27 mouse cellular contexts compared by ENCODE assay signal in genomic region chr6:96435545-96435944, GRCm38 (mm10).
"Had no signal": no experiment of that assay in that cellular context is flagged by ENCODE, and none has a peak within 500 bp of the region (broad histone marks: within the 10 kb centered on the region; RNA-seq: fewer than 3 reads in every experiment).

No protein-coding gene starts in this region.

- DNase-seq: forebrain, postnatal 0 days; gastrocnemius, adult 2 months; gastrocnemius, postnatal 10 days; gastrocnemius, postnatal 25 days; heart, adult 2 months; heart, postnatal 10 days; heart, postnatal 4 days; kidney, adult 18-20 months; kidney, adult 8-10 months; kidney, postnatal 10 days; kidney, postnatal 25 days; layer of hippocampus, adult 9-11 months; layer of hippocampus, postnatal 36 days; left cerebral cortex, postnatal 4 days had no signal

- H3K27ac ChIP-seq: forebrain, embryonic 15.5 days; gastrocnemius, adult 2 months; heart, adult 2 months; heart, embryonic 10.5 days; hindbrain, embryonic 10.5 days; hindbrain, embryonic 12.5 days; hindbrain, embryonic 14.5 days; intestine, embryonic 15.5 days; limb, embryonic 15.5 days; liver, embryonic 12.5 days; liver, embryonic 14.5 days had no signal

- H3K9ac ChIP-seq: forebrain, embryonic 15.5 days; forebrain, postnatal 0 days; heart, embryonic 12.5 days; hindbrain, embryonic 12.5 days; hindbrain, embryonic 14.5 days; intestine, embryonic 15.5 days; limb, embryonic 15.5 days; liver, embryonic 12.5 days; liver, embryonic 14.5 days had no signal

- H3K36me3 ChIP-seq: forebrain, embryonic 15.5 days; heart, embryonic 10.5 days; heart, embryonic 12.5 days; hindbrain, embryonic 10.5 days; hindbrain, embryonic 12.5 days; intestine, embryonic 15.5 days; limb, embryonic 15.5 days; liver, embryonic 12.5 days had no signal

- H3K4me2 ChIP-seq: forebrain, embryonic 15.5 days; heart, embryonic 12.5 days; hindbrain, embryonic 12.5 days; hindbrain, embryonic 14.5 days; intestine, embryonic 15.5 days; limb, embryonic 15.5 days; liver, embryonic 12.5 days had no signal

- H3K27me3 ChIP-seq: forebrain, embryonic 15.5 days; heart, embryonic 12.5 days; hindbrain, embryonic 12.5 days; intestine, embryonic 15.5 days; limb, embryonic 15.5 days; liver, embryonic 12.5 days had no signal

- H3K9me3 ChIP-seq: forebrain, embryonic 15.5 days; heart, embryonic 10.5 days; heart, embryonic 12.5 days; hindbrain, embryonic 10.5 days; hindbrain, embryonic 12.5 days; intestine, embryonic 15.5 days; limb, embryonic 15.5 days; liver, embryonic 12.5 days had no signal

- H3K4me3 ChIP-seq: forebrain, embryonic 15.5 days; gastrocnemius, adult 2 months; heart, adult 2 months; heart, embryonic 10.5 days; heart, embryonic 12.5 days; hindbrain, embryonic 10.5 days; hindbrain, embryonic 12.5 days; intestine, embryonic 15.5 days; limb, embryonic 15.5 days; liver, embryonic 12.5 days had no signal

- H3K4me1 ChIP-seq: forebrain, embryonic 15.5 days; heart, embryonic 10.5 days; heart, embryonic 12.5 days; hindbrain, embryonic 10.5 days; hindbrain, embryonic 12.5 days; intestine, embryonic 15.5 days; limb, embryonic 15.5 days; liver, embryonic 12.5 days had no signal

- ATAC-seq: forebrain, embryonic 15.5 days; forebrain, postnatal 0 days; hindbrain, embryonic 16.5 days; inflammation-experienced regulatory T-cells, adult 6 months; intestine, embryonic 15.5 days; intestine, postnatal 0 days; liver, embryonic 12.5 days had no signal
